Mouse (Mus musculus) CH12.LX (cell line): ENCODE measurements around the gene Gm27027. TPM values are rescaled to one million over a fixed set of nuclear protein-coding genes. Genes with fewer than 3 reads are reported as not detected.
A peak's percentile ranks its signal among the peaks of the same experiment; 100 is the strongest.

Source experiments
- DNase-seq: peaks from one replicate; pipeline ENCODE4 v3.0.0-alpha.2; 2013; ENCODE audit errors: extremely low read depth
- H3K27ac ChIP-seq: 2 replicates; pipeline ENCODE4 v1.5.1; 2012; ENCODE audit warnings: low read depth, mild to moderate bottlenecking, control low read depth, moderate library complexity; ENCODE audit not compliant: insufficient read depth
- H3K27me3 ChIP-seq: replicated peaks from 2 replicates; pipeline ENCODE3; 2012; ENCODE audit warnings: inconsistent platforms
- H3K36me3 ChIP-seq, 2 experiments: replicated peaks in 1 of 2; 2 replicates each; pipeline versions ENCODE3 to v1.6.1; 2012; ENCODE audit warnings: inconsistent platforms in 1 of 2, low read length in 1 of 2, mild to moderate bottlenecking in 1 of 2, mixed read lengths in 1 of 2, moderate library complexity in 1 of 2; ENCODE audit not compliant: control insufficient read depth in 1 of 2, insufficient read depth in 1 of 2
- H3K4me1 ChIP-seq, 2 experiments: 2 replicates each; pipeline ENCODE4 v1.6.1; 2012; ENCODE audit warnings: inconsistent platforms in 1 of 2, moderate library complexity in 1 of 2; ENCODE audit not compliant: insufficient read depth in 2 of 2, control insufficient read depth in 1 of 2
- H3K4me2 ChIP-seq: 2 replicates; pipeline ENCODE4 v1.6.1; 2012; ENCODE audit warnings: low read depth, mild to moderate bottlenecking, control low read depth; ENCODE audit not compliant: poor library complexity, insufficient read depth, severe bottlenecking
- H3K4me3 ChIP-seq, 3 experiments: fragments of 150-350 bp in 1 of 3; sonication (generic) in 1 of 3; replicated peaks in 1 of 3; 2 replicates each; pipeline versions ENCODE3 to v1.5.1; 2011 to 2012; ENCODE audit warnings: low read depth in 2 of 3, low read length in 2 of 3, mild to moderate bottlenecking in 2 of 3, moderate library complexity in 2 of 3, control low read depth in 1 of 3, improper control_type of control experiment in 1 of 3, inconsistent platforms in 1 of 3, mixed read lengths in 1 of 3; ENCODE audit not compliant: poor library complexity in 1 of 3
- H3K79me2 ChIP-seq: replicated peaks from 2 replicates; pipeline ENCODE4 v1.6.1; 2012; ENCODE audit warnings: mild to moderate bottlenecking, moderate library complexity; ENCODE audit not compliant: control insufficient read depth, poor library complexity, insufficient read depth, severe bottlenecking; ENCODE audit errors: extremely low read depth
- H3K9ac ChIP-seq: 2 replicates; pipeline ENCODE4 v1.6.1; 2012; ENCODE audit warnings: low read depth, mild to moderate bottlenecking, control low read depth, moderate library complexity; ENCODE audit not compliant: insufficient read depth
- H3K9me3 ChIP-seq: replicated peaks from 2 replicates; pipeline ENCODE3; 2012; ENCODE audit warnings: low read length, inconsistent platforms, mixed read lengths
- BHLHE40 ChIP-seq: IDR thresholded peaks from 2 replicates; pipeline ENCODE4 v1.6.1; 2011; ENCODE audit warnings: mild to moderate bottlenecking, low read depth, low read length, improper control_type of control experiment
- CHD1 ChIP-seq: IDR thresholded peaks from 2 replicates; pipeline ENCODE4 v1.6.1; 2012; ENCODE audit warnings: low read depth, low read length, improper control_type of control experiment, inconsistent platforms
- CTCF ChIP-seq, 2 experiments: IDR thresholded peaks in 1 of 2; conservative IDR thresholded peaks in 1 of 2; 2 replicates each; pipeline ENCODE4 v1.5.1; 2011 to 2012; ENCODE audit warnings: low read depth in 2 of 2, low read length in 2 of 2, improper control_type of control experiment in 1 of 2, inconsistent platforms in 1 of 2, mild to moderate bottlenecking in 1 of 2, moderate library complexity in 1 of 2
- E2F4 ChIP-seq: IDR thresholded peaks from 2 replicates; pipeline ENCODE4 v1.6.1; 2011; ENCODE audit warnings: low read depth, low read length, improper control_type of control experiment; ENCODE audit not compliant: insufficient replicate concordance
- EP300 ChIP-seq: IDR thresholded peaks from 2 replicates; pipeline ENCODE4 v1.6.1; 2011; ENCODE audit warnings: low read length, improper control_type of control experiment
- ETS1 ChIP-seq: conservative IDR thresholded peaks from 2 replicates; pipeline ENCODE4 v1.6.1; 2012; ENCODE audit warnings: low read depth, mild to moderate bottlenecking, inconsistent platforms, low read length, improper control_type of control experiment, moderate library complexity
- HCFC1 ChIP-seq: IDR thresholded peaks from 2 replicates; pipeline ENCODE4 v1.6.1; 2012; ENCODE audit warnings: low read depth, mild to moderate bottlenecking, inconsistent platforms, low read length, improper control_type of control experiment
- IRF4 ChIP-seq: IDR thresholded peaks from 2 replicates; pipeline ENCODE4 v1.6.1; 2014; ENCODE audit warnings: low read depth, mild to moderate bottlenecking, inconsistent platforms, low read length, improper control_type of control experiment
- MAX ChIP-seq: IDR thresholded peaks from 2 replicates; pipeline ENCODE4 v1.6.1; 2011; ENCODE audit warnings: low read length, improper control_type of control experiment
- MXI1 ChIP-seq: IDR thresholded peaks from 2 replicates; pipeline ENCODE4 v1.6.1; 2011; ENCODE audit warnings: mild to moderate bottlenecking, low read depth, low read length, improper control_type of control experiment
- MYC ChIP-seq: IDR thresholded peaks from 2 replicates; pipeline ENCODE4 v1.6.1; 2011; ENCODE audit warnings: low read depth, mild to moderate bottlenecking, improper control_type of control experiment, low read length
- NELFE ChIP-seq: IDR thresholded peaks from 2 replicates; pipeline ENCODE4 v1.6.1; 2011; ENCODE audit warnings: low read depth, low read length, improper control_type of control experiment
- NRF1 ChIP-seq: IDR thresholded peaks from 2 replicates; pipeline ENCODE4 v1.6.1; 2014; ENCODE audit warnings: low read depth, mild to moderate bottlenecking, inconsistent platforms, low read length, improper control_type of control experiment, moderate library complexity
- POLR2A ChIP-seq: IDR thresholded peaks from 2 replicates; pipeline ENCODE4 v1.6.1; 2011; ENCODE audit warnings: low read depth, mild to moderate bottlenecking, improper control_type of control experiment, low read length
- RAD21 ChIP-seq: IDR thresholded peaks from 2 replicates; pipeline ENCODE4 v1.6.1; 2011; ENCODE audit warnings: low read depth, mild to moderate bottlenecking, low read length, improper control_type of control experiment, moderate library complexity
- RCOR1 ChIP-seq: conservative IDR thresholded peaks from 2 replicates; pipeline ENCODE4 v1.6.1; 2012; ENCODE audit warnings: low read depth, mild to moderate bottlenecking, inconsistent platforms, low read length, improper control_type of control experiment
- SIN3A ChIP-seq: IDR thresholded peaks from 2 replicates; pipeline ENCODE4 v1.6.1; 2012; ENCODE audit warnings: low read length, improper control_type of control experiment, inconsistent platforms
- SMC3 ChIP-seq: IDR thresholded peaks from 2 replicates; pipeline ENCODE4 v1.6.1; 2011; ENCODE audit warnings: low read depth, low read length, improper control_type of control experiment
- TBP ChIP-seq: conservative IDR thresholded peaks from 2 replicates; pipeline ENCODE4 v1.6.1; 2011; ENCODE audit warnings: low read depth, low read length, improper control_type of control experiment
- TCF12 ChIP-seq: IDR thresholded peaks from 2 replicates; pipeline ENCODE4 v1.6.1; 2014; ENCODE audit warnings: low read depth, mild to moderate bottlenecking, inconsistent platforms, low read length, improper control_type of control experiment
- UBTF ChIP-seq: IDR thresholded peaks from 2 replicates; pipeline ENCODE4 v1.6.1; 2012; ENCODE audit warnings: low read depth, mild to moderate bottlenecking, inconsistent platforms, low read length, improper control_type of control experiment, moderate library complexity
- ZC3H11A ChIP-seq: IDR thresholded peaks from 2 replicates; pipeline ENCODE4 v1.6.1; 2012; ENCODE audit warnings: low read depth, mild to moderate bottlenecking, inconsistent platforms, low read length, improper control_type of control experiment
- ZKSCAN1 ChIP-seq: IDR thresholded peaks from 2 replicates; pipeline ENCODE4 v1.6.1; 2012; ENCODE audit warnings: low read depth, inconsistent platforms, low read length, improper control_type of control experiment, borderline replicate concordance
- ZNF384 ChIP-seq: IDR thresholded peaks from 2 replicates; pipeline ENCODE4 v1.6.1; 2012; ENCODE audit warnings: low read depth, low read length, improper control_type of control experiment, inconsistent platforms
- dilution Hi-C: fragments of 300-500 bp; cut with MboI; formaldehyde crosslinking; loops from 2 replicates; pipeline ENCODE4 v1.14.3; 2020; ENCODE audit warnings: low sequenced_read_pairs; ENCODE audit not compliant: extremely low pct_unique_long_range_greater_than_20kb, extremely low pct_ligation_motif_present
- in situ Hi-C: fragments of 300-500 bp; cut with MboI; formaldehyde crosslinking; loops from 3 replicates; pipeline ENCODE4 v1.14.3; 2019; ENCODE audit warnings: low sequenced_read_pairs, low pct_ligation_motif_present, low pct_unique_long_range_greater_than_20kb, mixed read lengths
- polyA plus RNA-seq: library from polyadenylated mRNA; unstranded; fragments of >175 nt; gene quantifications from 2 replicates; pipeline ENCODE4 v1.2.1, GENCODE M21; 2012; ENCODE audit warnings: low read depth; ENCODE audit not compliant: insufficient read length
- total RNA-seq, 2 experiments: library from RNA; depleted of rRNA; stranded (reverse); fragments of 300-350 nt in 1 of 2; fragments of >200 nt in 1 of 2; gene quantifications; 2 replicates each; pipeline ENCODE4 v1.2.3; 2012 to 2014

Gm27027 gene
- total and polyA plus RNA-seq, 3 experiments, result not detected

DNA sequence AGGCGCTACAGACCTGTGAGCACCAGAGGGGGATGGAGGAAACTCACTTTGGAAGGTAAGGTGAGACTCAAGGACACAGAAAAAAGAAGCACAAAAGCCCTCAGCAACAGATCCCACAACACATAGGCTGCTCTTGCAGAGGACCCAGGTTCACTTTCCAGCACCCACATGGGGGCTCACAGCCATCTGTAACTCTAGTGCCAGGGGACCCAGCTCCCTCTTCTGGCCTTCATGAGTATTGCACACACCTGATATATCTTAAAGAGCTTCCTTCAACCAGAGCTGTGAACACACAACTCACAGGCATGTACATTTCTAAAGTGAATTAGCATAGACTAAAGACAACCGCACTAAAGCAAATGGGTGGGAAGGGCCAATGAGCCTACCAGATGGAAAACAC lies 52.1 kb downstream of the Gm27027 start:
- DNase-seq, result peak; percentile 6
- peaks cover 10% of the 10 kb centered on the region for H3K9me3 ChIP-seq
- in situ Hi-C loops, result no loop called here
- no peaks in the 10 kb centered on the region for H3K27me3 ChIP-seq
- peaks cover 3% of the 10 kb centered on the region in 2 experiments; a peak in 2 of 4 replicates for H3K4me1 ChIP-seq
- H3K4me3 ChIP-seq, result no peak overlapping the region
- dilution Hi-C loops, result no loop called here
- TF ChIP-seq CTCF (conservative IDR thresholded peaks at IDR 0.05 in 1 of 2, IDR thresholded peaks at IDR 0.05 in 1 of 2; ENCODE audit: low read depth in 2 of 2, low read length in 2 of 2) (peak; percentile 22 to 43; a peak in 2 of 4 replicates), ZC3H11A (no peak)
- no peak overlapping the region for H3K4me2 ChIP-seq
- no peak overlapping the region for H3K27ac ChIP-seq
- no peak overlapping the region for H3K9ac ChIP-seq
- no peaks in the 10 kb centered on the region for H3K79me2 ChIP-seq
- no peaks in the 10 kb centered on the region for H3K36me3 ChIP-seq

GRCm38 (mm10) chr2:93941670-93942069 lies 54.5 kb downstream of the Gm27027 start:
- H3K27ac ChIP-seq, result no peak overlapping the region
- H3K36me3 ChIP-seq, result no peaks in the 10 kb centered on the region
- peak overlapping the region; percentile 47; the same call in 1 of the 2 replicates for H3K4me2 ChIP-seq
- TF ChIP-seq NELFE, result no peak
- no peak for TF ChIP-seq RAD21
- no peak for TF ChIP-seq MYC
- no peak for TF ChIP-seq TCF12
- no peak for TF ChIP-seq EP300
- TF ChIP-seq IRF4, result no peak
- 0 out of 2 replicates have a peak, but pooled peaks have one; percentile 63 for TF ChIP-seq UBTF
- no peak for TF ChIP-seq ZKSCAN1
- H3K79me2 ChIP-seq, result no peaks in the 10 kb centered on the region
- in situ Hi-C loops, result no loop called here
- H3K4me1 ChIP-seq, result peaks cover 3% of the 10 kb centered on the region in 2 experiments; a peak in 2 of 4 replicates
- no peaks in the 10 kb centered on the region for H3K27me3 ChIP-seq
- dilution Hi-C loops, result no loop called here
- no peak overlapping the region for H3K4me3 ChIP-seq
- peaks cover 8% of the 10 kb centered on the region for H3K9me3 ChIP-seq
- H3K9ac ChIP-seq, result no peak overlapping the region
- no peak for DNase-seq

- Histone ChIP-seq H3K27ac (no peak overlapping the region), H3K9me3 (peaks cover 1% of the 10 kb centered on the region), H3K79me2 (no peaks in the 10 kb centered on the region), H3K4me3 (no peak overlapping the region)
- no peak for TF ChIP-seq E2F4
- TF ChIP-seq BHLHE40, result no peak
- TF ChIP-seq ZKSCAN1, result no peak
- TF ChIP-seq TBP, result no peak
- no peak for TF ChIP-seq UBTF
- TF ChIP-seq HCFC1, result no peak
- no peak for TF ChIP-seq RCOR1
- TF ChIP-seq NRF1, result no peak
- TF ChIP-seq CHD1, result no peak
- TF ChIP-seq EP300, result no peak
- TF ChIP-seq ZC3H11A, result no peak
- no peak for TF ChIP-seq MXI1
- TF ChIP-seq NELFE, result no peak
- no peak for TF ChIP-seq ZNF384
- no peak for TF ChIP-seq POLR2A
- no peak for TF ChIP-seq SMC3
- TF ChIP-seq SIN3A, result no peak
- no peak for TF ChIP-seq MAX
- no peak for TF ChIP-seq ETS1
- TF ChIP-seq, all 38 proteins: peak for 0
- in situ Hi-C loops, result no loop called here
- no peak overlapping the region for H3K9ac ChIP-seq
- H3K4me2 ChIP-seq, result no peak overlapping the region
- no peak for DNase-seq
- peaks cover 3% of the 10 kb centered on the region in 2 experiments; a peak in 2 of 4 replicates for H3K4me1 ChIP-seq
- peaks cover 8% of the 10 kb centered on the region for H3K27me3 ChIP-seq
- dilution Hi-C loops, result no loop called here
- no peaks in the 10 kb centered on the region for H3K36me3 ChIP-seq
These were observed 57.6 kb downstream of the Gm27027 start for GRCm38 (mm10) chr2:93938534-93938933.
